Mouse (Mus musculus): ENCODE measurements around the gene Tprgl. TPM values are rescaled to one million over a fixed set of nuclear protein-coding genes. Genes with fewer than 3 reads are reported as not detected.

Gene Tprgl
- polyA plus RNA-seq, 1 experiment from 2014 or later, result 193 TPM

GRCm38 (mm10) chr4:154157970-154158662 is 2.4 kb downstream of the Tprgl start:
- WGBS, result 92% methylated on average over 14 of the region's 14 CpGs
- H3K4me1 ChIP-seq, result peaks cover 25% of the 10 kb centered on the region
- no peak for ATAC-seq (ENCODE audit: low FRiP score)
- no peak overlapping the region for H3K27ac ChIP-seq (replicated peaks)
- H3K27me3 ChIP-seq (replicated peaks), result no peaks in the 10 kb centered on the region
- H3K4me3 ChIP-seq (replicated peaks), result no peak overlapping the region
- no peaks in the 10 kb centered on the region for H3K9me3 ChIP-seq (replicated peaks)
- peaks cover 43% of the 10 kb centered on the region for H3K36me3 ChIP-seq
- no peak overlapping the region for H3K9ac ChIP-seq (replicated peaks)
- no peak overlapping the region for H3K4me2 ChIP-seq

DNA sequence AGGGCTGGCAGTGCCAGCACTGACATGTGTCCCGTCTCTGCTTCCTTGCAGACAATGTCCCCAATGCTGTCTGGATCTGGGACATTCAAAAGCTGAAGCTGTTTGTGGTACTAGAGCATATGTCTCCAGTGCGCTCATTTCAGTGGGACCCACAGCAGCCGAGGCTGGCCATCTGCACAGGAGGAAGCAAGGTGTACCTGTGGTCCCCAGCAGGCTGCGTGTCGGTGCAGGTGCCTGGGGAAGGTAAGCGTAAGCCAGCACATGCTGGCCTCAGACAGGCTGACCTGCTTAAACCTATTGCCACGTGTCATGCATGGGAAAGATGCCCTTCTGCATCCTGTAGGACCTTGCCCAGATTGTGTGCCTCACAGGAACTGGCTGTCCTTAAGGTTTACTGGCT is 4.4 kb downstream of the Tprgl start:
- Histone ChIP-seq H3K4me3 (replicated peaks) (no peak overlapping the region), H3K4me2 (no peak overlapping the region), H3K36me3 (peaks cover 60% of the 10 kb centered on the region), H3K9ac (replicated peaks) (no peak overlapping the region), H3K27me3 (replicated peaks) (no peaks in the 10 kb centered on the region), H3K9me3 (replicated peaks) (no peaks in the 10 kb centered on the region), H3K4me1 (peaks cover 18% of the 10 kb centered on the region), H3K27ac (replicated peaks) (no peak overlapping the region)
- ATAC-seq (ENCODE audit: low FRiP score), result no peak
- WGBS, result 88% methylated on average over 7 of the region's 7 CpGs

GRCm38 (mm10) chr4:154154104-154154503 is 6.4 kb downstream of the Tprgl start:
- whole genome bisulfite sequencing, result 74% methylated on average over 11 of the region's 11 CpGs
- Histone ChIP-seq H3K9ac (replicated peaks) (no peak overlapping the region), H3K36me3 (peaks cover 69% of the 10 kb centered on the region), H3K9me3 (replicated peaks) (no peaks in the 10 kb centered on the region), H3K27me3 (replicated peaks) (no peaks in the 10 kb centered on the region), H3K27ac (replicated peaks) (no peak overlapping the region), H3K4me2 (no peak overlapping the region), H3K4me1 (peaks cover 7% of the 10 kb centered on the region), H3K4me3 (replicated peaks) (no peak overlapping the region)
- ATAC-seq (ENCODE audit: low FRiP score), result no peak

DNA sequence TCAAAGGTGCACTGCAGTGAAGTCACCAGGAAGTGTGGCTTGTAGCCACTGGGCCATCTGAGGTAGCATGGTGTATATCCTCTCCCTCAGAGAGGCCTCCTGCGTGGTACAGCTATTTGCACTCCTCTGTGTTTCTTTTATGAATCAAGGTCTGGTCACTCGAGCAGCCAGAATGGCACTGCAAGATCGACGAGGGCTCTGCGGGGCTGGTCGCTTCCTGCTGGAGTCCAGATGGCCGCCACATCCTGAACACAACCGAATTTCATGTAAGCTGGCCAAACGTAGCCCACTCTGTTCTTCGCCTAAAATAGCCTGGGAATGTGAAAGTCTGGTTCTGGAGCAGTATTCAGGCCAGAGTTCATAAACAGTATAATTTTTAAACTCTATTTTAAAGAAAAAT is 14.1 kb downstream of the Tprgl start:
- Histone ChIP-seq H3K4me3 (replicated peaks) (no peak overlapping the region), H3K9ac (replicated peaks) (no peak overlapping the region), H3K36me3 (peaks cover 32% of the 10 kb centered on the region), H3K4me1 (peaks cover 16% of the 10 kb centered on the region), H3K4me2 (no peak overlapping the region), H3K27me3 (replicated peaks) (peaks cover under 1% of the 10 kb centered on the region; the same call in 1 of the 2 replicates), H3K27ac (replicated peaks) (no peak overlapping the region), H3K9me3 (replicated peaks) (no peaks in the 10 kb centered on the region)
- ATAC-seq (ENCODE audit: low FRiP score), result no peak
- WGBS, result 87% methylated on average over 10 of the region's 10 CpGs

DNA sequence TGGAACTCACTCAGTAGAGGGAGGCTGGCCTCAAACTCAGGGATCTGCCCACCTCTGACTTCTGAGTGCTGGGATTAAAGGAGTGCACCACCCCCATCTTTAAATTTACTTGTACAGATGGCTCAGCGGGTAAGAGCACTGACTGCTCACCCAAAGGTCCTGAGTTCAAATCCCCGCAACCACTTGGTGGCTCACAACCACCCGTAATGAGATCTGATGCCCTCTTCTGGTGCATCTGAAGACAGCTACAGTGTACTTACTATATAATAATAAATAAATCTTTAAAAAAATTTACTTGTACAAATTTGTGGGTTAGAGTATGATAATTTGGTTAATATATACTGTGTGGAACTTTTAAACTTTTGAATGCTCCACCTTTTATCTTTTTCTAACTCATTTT is 15.8 kb downstream of the Tprgl start:
- 82% methylated on average over 3 of the region's 3 CpGs for WGBS
- H3K4me3 ChIP-seq (replicated peaks), result no peak overlapping the region
- no peaks in the 10 kb centered on the region for H3K9me3 ChIP-seq (replicated peaks)
- H3K27ac ChIP-seq (replicated peaks), result no peak overlapping the region
- H3K36me3 ChIP-seq, result peaks cover 26% of the 10 kb centered on the region
- H3K9ac ChIP-seq (replicated peaks), result no peak overlapping the region
- H3K27me3 ChIP-seq (replicated peaks), result peaks cover 11% of the 10 kb centered on the region
- H3K4me2 ChIP-seq, result no peak overlapping the region
- H3K4me1 ChIP-seq, result peaks cover 32% of the 10 kb centered on the region
- no peak for ATAC-seq (ENCODE audit: low FRiP score)

DNA sequence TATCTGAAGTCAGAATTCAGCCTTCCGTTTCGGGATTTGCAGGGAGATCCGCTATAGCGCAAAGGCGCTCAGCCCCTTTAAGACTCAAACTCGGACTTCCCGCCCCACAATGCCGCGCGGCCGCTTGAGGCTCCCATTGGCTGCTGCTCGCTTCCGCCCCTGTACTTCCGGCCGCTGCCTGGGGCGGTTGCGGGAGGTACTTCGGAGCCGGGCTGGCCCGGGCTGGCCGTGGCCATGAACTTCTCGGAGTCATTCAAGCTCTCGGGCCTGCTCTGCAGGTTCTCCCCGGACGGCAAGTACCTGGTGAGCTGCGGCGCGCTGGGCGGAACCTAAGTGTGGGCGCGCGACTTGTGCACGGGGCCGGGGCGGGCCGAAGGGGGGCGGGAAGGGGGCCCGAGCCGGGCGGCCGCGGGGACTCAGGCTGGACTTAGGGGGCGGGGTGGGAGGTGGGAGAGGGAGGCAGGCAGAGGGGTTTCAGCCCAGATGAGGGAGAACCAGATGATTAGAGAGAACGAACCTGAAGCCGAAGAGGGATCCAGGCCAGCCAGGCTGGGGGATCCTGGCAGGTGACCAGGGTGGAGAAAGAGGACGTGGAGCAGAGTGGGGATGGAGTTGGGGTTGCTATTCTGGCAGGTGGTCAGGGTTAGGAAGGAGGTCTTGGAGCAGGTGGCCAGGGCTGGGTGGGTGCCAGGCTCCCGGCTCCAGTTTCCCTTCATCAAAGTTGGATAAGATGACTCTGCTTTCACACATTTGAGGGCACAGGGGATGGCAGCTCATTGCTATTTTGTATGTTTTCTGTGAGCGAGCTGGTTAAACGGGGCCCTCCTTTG is 18.0 kb downstream of the Tprgl start, which contains the start of gene Wrap73:
Gene Wrap73 (plus strand): TSS at position 162 of the 830 bp plus-strand sequence.
- Histone ChIP-seq H3K4me2 (peak within 1 kb of the TSS; percentile 94), H3K36me3 (peaks cover 12% of the 10 kb centered on the region), H3K9ac (replicated peaks) (peak within 1 kb of the TSS; percentile 75), H3K4me1 (peaks cover 40% of the 10 kb centered on the region), H3K4me3 (replicated peaks) (peak within 1 kb of the TSS; percentile 87), H3K27me3 (replicated peaks) (peaks cover 34% of the 10 kb centered on the region), H3K27ac (replicated peaks) (peak within 1 kb of the TSS; percentile 81), H3K9me3 (replicated peaks) (no peaks in the 10 kb centered on the region)
- peak; percentile 94 for ATAC-seq (ENCODE audit: low FRiP score)
- 3% methylated on average over 48 of the region's 49 CpGs for WGBS

DNA sequence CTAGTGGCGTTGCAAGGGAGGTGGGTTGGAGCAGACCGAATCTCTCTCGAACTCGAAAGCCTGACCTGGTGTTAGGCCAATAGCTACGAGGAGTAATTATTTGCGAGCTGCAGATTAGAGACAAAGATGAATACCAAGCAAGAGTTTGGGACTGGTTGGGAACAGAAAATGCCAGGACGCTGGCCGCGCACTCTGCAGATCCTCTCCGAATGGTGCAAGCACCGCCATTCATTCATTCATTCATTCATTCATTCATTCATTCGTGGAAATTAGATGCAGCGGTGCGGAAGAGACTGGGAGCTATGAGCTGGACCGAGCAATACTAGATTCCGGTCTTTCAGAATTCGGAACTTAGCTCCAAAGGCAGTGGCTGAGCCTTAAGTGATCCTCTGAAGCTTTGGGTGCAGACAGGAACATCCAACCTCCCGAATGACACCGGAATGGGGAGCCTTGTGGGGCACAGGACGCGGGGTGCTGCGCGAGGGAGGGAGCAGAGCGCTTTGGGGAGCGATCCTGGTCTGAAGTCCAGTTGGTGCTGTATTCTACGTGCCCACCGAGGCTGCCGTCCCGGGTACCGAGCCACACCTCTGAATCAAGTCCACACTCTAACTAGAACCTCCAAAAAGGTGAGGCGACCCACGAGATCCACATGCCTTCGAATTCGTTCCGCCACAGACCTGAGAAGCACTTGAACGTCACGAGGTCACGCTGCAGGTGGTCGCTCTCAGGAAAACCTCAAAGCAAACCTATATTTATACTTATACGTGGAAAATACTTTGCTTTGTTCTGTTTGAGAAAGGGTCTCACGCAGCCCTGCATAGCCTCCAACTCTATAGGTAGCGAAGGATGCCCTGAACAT is 19.2 kb downstream of the Tprgl start:
- Histone ChIP-seq H3K4me2 (peak overlapping the region; percentile 94), H3K4me3 (replicated peaks) (peak overlapping the region; percentile 43), H3K36me3 (0 out of 2 replicates have a peak, but pooled peaks cover 2% of the 10 kb centered on the region), H3K4me1 (peaks cover 40% of the 10 kb centered on the region), H3K27me3 (replicated peaks) (peaks cover 46% of the 10 kb centered on the region), H3K9ac (replicated peaks) (no peak overlapping the region), H3K9me3 (replicated peaks) (no peaks in the 10 kb centered on the region), H3K27ac (replicated peaks) (no peak overlapping the region)
- WGBS, result 2% methylated on average over 42 of the region's 42 CpGs
- no peak for ATAC-seq (ENCODE audit: low FRiP score)

DNA sequence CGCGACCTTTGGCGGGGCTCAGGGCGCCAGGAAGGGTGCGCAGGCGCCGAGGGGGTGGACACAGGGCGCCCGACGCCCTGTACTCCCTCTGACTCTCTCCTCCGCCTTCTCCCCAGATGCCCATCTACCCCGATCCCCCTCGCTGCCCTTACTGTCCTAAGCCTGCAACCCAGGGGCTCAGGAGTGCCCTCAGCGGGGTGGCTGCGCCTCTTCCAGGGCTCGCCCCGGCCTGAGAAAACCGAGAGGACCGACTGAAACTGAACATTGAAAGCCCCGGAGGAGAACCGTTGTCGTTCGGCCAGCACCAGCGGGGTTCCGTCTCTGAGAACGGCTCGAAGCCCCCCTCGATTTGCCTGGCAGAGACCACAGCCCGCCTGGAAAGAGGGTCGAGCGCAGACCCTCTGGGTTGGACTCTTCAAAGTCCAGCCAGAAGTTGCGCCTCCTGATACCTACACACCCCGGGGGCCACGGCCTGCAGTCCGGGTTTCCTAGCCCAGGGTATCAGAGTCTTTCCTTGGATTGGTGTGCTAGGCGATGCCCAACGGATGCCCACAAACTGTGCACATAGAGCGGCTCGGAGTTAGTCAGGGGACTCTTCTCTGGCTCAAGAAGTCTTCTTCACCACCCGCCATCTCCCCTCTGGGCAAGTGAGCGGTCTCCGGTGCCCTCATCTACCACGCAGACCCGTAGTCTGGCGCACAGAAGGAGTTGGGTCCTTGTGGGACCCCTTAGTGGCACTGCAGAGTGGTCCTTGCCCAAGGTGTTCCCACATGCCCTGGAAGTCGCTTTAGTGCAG is 20.1 kb downstream of the Tprgl start:
- Histone ChIP-seq H3K9me3 (replicated peaks) (no peaks in the 10 kb centered on the region), H3K27me3 (replicated peaks) (peaks cover 54% of the 10 kb centered on the region)
- no peak for ATAC-seq (ENCODE audit: low FRiP score)

GRCm38 (mm10) chr4:154140182-154140212 is 20.5 kb downstream of the Tprgl start, which contains the start of gene Trp73:
Gene Trp73, minus strand, starts transcription at chr4:154140208.
- Histone ChIP-seq H3K27ac (replicated peaks) (no peak within 1 kb of the TSS), H3K36me3 (no peaks in the 10 kb centered on the region), H3K9ac (replicated peaks) (peak within 1 kb of the TSS; percentile 44), H3K4me1 (peaks cover 40% of the 10 kb centered on the region), H3K9me3 (replicated peaks) (no peaks in the 10 kb centered on the region), H3K4me3 (replicated peaks) (peak within 1 kb of the TSS; percentile 43), H3K27me3 (replicated peaks) (peaks cover 58% of the 10 kb centered on the region), H3K4me2 (peak within 1 kb of the TSS; percentile 94)
- no peak for ATAC-seq (ENCODE audit: low FRiP score)
- 0% methylated on average over 4 of the region's 4 CpGs for WGBS

More for the DNA sequence above, 20.1 kb downstream of the Tprgl start:
- 2% methylated on average over 46 of the region's 46 CpGs for WGBS
- H3K27ac ChIP-seq (replicated peaks), result no peak overlapping the region
- H3K4me2 ChIP-seq, result peak overlapping the region; percentile 94
- H3K36me3 ChIP-seq, result 0 out of 2 replicates have a peak, but pooled peaks cover 2% of the 10 kb centered on the region
- H3K9ac ChIP-seq (replicated peaks), result peak overlapping the region; percentile 44
- H3K4me3 ChIP-seq (replicated peaks), result peak overlapping the region; percentile 43
- peaks cover 40% of the 10 kb centered on the region for H3K4me1 ChIP-seq

DNA sequence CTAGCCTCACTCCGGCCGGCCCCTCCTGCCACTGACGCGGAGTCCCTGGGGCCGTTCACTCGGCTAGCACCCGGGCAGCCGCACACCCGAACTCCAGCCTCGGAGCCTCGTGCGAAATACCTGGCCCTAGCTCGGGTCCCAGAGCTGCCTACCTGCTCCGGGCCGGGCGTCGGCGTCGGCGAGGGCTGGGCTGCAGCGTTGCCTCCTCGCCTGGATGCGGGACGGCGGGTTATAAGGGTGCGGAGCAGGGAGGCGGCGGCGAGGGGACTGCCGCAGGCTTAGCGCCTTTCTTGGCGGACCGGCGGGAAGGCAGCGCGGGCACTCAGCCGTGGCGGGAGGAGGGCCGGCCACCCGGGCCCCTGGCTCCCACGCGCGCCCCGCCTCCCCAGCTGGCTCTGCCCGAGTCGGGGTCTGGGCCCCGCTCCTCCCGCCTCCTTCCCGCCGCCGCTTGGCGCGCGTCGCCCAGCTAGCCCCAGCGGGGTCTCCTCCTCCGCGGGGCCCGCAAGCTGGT is 20.7 kb downstream of the Tprgl start:
- H3K4me3 ChIP-seq (replicated peaks), result peak overlapping the region; percentile 43
- H3K9ac ChIP-seq (replicated peaks), result peak overlapping the region; percentile 44
- ATAC-seq (ENCODE audit: low FRiP score), result no peak
- WGBS, result 0% methylated on average over 44 of the region's 59 CpGs
- H3K9me3 ChIP-seq (replicated peaks), result no peaks in the 10 kb centered on the region
- no peaks in the 10 kb centered on the region for H3K36me3 ChIP-seq
- H3K27ac ChIP-seq (replicated peaks), result no peak overlapping the region
- peaks cover 61% of the 10 kb centered on the region for H3K27me3 ChIP-seq (replicated peaks)
- peaks cover 40% of the 10 kb centered on the region for H3K4me1 ChIP-seq
- peak overlapping the region; percentile 94 for H3K4me2 ChIP-seq

DNA sequence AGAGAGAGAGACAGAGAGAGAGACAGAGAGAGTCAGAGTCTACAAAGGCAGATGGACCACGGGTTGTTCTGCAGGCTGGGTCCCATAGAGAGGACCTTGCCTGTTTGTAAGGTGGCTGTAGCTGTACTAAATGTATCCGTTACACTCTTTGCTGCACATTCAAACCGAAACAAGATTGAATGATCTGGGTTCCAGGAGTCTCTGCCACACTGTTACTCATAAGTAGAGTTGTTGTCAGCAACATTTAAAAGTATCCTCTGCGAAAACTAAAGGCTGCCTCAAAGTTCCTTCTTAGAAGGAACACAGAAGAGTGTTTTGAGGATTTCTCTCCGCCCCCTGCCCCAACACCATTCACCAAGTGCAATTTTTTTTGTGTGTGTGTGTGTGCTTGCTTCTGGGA is 23.3 kb downstream of the Tprgl start:
- 67% methylated on average over 5 of the region's 5 CpGs for WGBS
- H3K36me3 ChIP-seq, result no peaks in the 10 kb centered on the region
- no peak overlapping the region for H3K4me3 ChIP-seq (replicated peaks)
- H3K27me3 ChIP-seq (replicated peaks), result peaks cover 74% of the 10 kb centered on the region
- no peak overlapping the region for H3K27ac ChIP-seq (replicated peaks)
- H3K9ac ChIP-seq (replicated peaks), result no peak overlapping the region
- H3K4me1 ChIP-seq, result peaks cover 28% of the 10 kb centered on the region
- ATAC-seq (ENCODE audit: low FRiP score), result no peak
- H3K4me2 ChIP-seq, result no peak overlapping the region
- no peaks in the 10 kb centered on the region for H3K9me3 ChIP-seq (replicated peaks)
